Mouse (Mus musculus) spleen, adult 2 months (tissue): ENCODE data around the gene Igsf21.

Experiments
- CTCF ChIP-seq: fragments of 200-500 bp; IDR thresholded peaks from 2 replicates; pipeline ENCODE4 v1.5.1; 2011; ENCODE audit warnings: mild to moderate bottlenecking, inconsistent platforms; ENCODE audit not compliant: insufficient read depth, insufficient read length, insufficient replicate concordance; ENCODE audit errors: extremely low read depth
- POLR2A ChIP-seq: fragments of 200-500 bp; IDR thresholded peaks from 2 replicates; pipeline ENCODE4 v1.6.1; 2011; ENCODE audit warnings: low read depth, low read length, inconsistent platforms

- TF ChIP-seq POLR2A (no peak), CTCF (no peak)
Measured at GRCm38 (mm10) chr4:140076852-140077563, 169.6 kb downstream of the Igsf21 start.
